Mouse (Mus musculus): ENCODE results near the gene Pcp4l1. TPM values are rescaled to one million over a fixed set of nuclear protein-coding genes. Genes with fewer than 3 reads are reported as not detected.
"Not testable (repeated sequence)": the region's sequence is repeated elsewhere in the genome, so short reads cannot be mapped to it uniquely, and the experiment has no call there.

Gene Pcp4l1
- polyA plus RNA-seq, 1 experiment from 2014 or later: 58.8 TPM

- no peak for ATAC-seq (ENCODE audit: insufficient number of reproducible peaks, insufficient read depth, low FRiP score, low read depth)
- H3K4me3 ChIP-seq (ENCODE audit: control insufficient read depth in 1 of 2, insufficient read depth in 1 of 2, low read depth in 1 of 2, low read length in 2 of 2): no peak overlapping the region
- peaks cover 5 to 9% of the 10 kb centered on the region in 2 experiments for H3K4me1 ChIP-seq (ENCODE audit: control insufficient read depth in 2 of 2, insufficient read depth in 2 of 2, low read length in 2 of 2)
- peaks cover 25% of the 10 kb centered on the region; the same call in 1 of the 2 replicates for H3K27me3 ChIP-seq (ENCODE audit: control insufficient read depth, insufficient read depth, low read length)
- H3K9me3 ChIP-seq (ENCODE audit: control insufficient read depth, low read length): no peaks in the 10 kb centered on the region
- no peak overlapping the region for H3K9ac ChIP-seq (ENCODE audit: low read length)
- H3K36me3 ChIP-seq (ENCODE audit: control insufficient read depth, insufficient read depth, low read length): no peaks in the 10 kb centered on the region
- no peak overlapping the region for H3K27ac ChIP-seq (replicated peaks in 1 of 2; ENCODE audit: control insufficient read depth in 1 of 2, insufficient read depth in 1 of 2, low read depth in 2 of 2, low read length in 2 of 2)
- H3K4me2 ChIP-seq (ENCODE audit: low read length): no peak overlapping the region
Observed at GRCm38 (mm10) chr1:171157965-171158364, 38.1 kb downstream of the Pcp4l1 start.

GRCm38 (mm10) chr1:171156644-171157043 lies 39.4 kb downstream of the Pcp4l1 start:
- WGBS: 66% methylated on average over 3 of the region's 3 CpGs
- H3K27ac ChIP-seq (replicated peaks in 1 of 2; ENCODE audit: control insufficient read depth in 1 of 2, insufficient read depth in 1 of 2, low read depth in 2 of 2, low read length in 2 of 2): no peak overlapping the region
- no peak overlapping the region for H3K4me2 ChIP-seq (ENCODE audit: low read length)
- no peak for ATAC-seq (ENCODE audit: insufficient number of reproducible peaks, insufficient read depth, low FRiP score, low read depth)
- H3K36me3 ChIP-seq (ENCODE audit: control insufficient read depth, insufficient read depth, low read length): no peaks in the 10 kb centered on the region
- H3K4me3 ChIP-seq (ENCODE audit: control insufficient read depth in 1 of 2, insufficient read depth in 1 of 2, low read depth in 1 of 2, low read length in 2 of 2): no peak overlapping the region
- peaks cover 5 to 9% of the 10 kb centered on the region in 2 experiments for H3K4me1 ChIP-seq (ENCODE audit: control insufficient read depth in 2 of 2, insufficient read depth in 2 of 2, low read length in 2 of 2)
- no peak overlapping the region for H3K9ac ChIP-seq (ENCODE audit: low read length)
- peaks cover 25% of the 10 kb centered on the region; the same call in 1 of the 2 replicates for H3K27me3 ChIP-seq (ENCODE audit: control insufficient read depth, insufficient read depth, low read length)
- no peaks in the 10 kb centered on the region for H3K9me3 ChIP-seq (ENCODE audit: control insufficient read depth, low read length)

GRCm38 (mm10) chr1:171151966-171152365 lies 44.1 kb downstream of the Pcp4l1 start:
- H3K9ac ChIP-seq (ENCODE audit: low read length): no peak overlapping the region
- H3K4me1 ChIP-seq (ENCODE audit: control insufficient read depth in 2 of 2, insufficient read depth in 2 of 2, low read length in 2 of 2): peaks cover 5 to 15% of the 10 kb centered on the region in 2 experiments
- no peaks in the 10 kb centered on the region for H3K9me3 ChIP-seq (ENCODE audit: control insufficient read depth, low read length)
- no peak overlapping the region for H3K4me3 ChIP-seq (ENCODE audit: control insufficient read depth in 1 of 2, insufficient read depth in 1 of 2, low read depth in 1 of 2, low read length in 2 of 2)
- ATAC-seq (ENCODE audit: insufficient number of reproducible peaks, insufficient read depth, low FRiP score, low read depth): no peak
- 83% methylated on average over 4 of the region's 4 CpGs for WGBS
- H3K4me2 ChIP-seq (ENCODE audit: low read length): no peak overlapping the region
- H3K36me3 ChIP-seq (ENCODE audit: control insufficient read depth, insufficient read depth, low read length): no peaks in the 10 kb centered on the region
- H3K27me3 ChIP-seq (ENCODE audit: control insufficient read depth, insufficient read depth, low read length): peaks cover 12% of the 10 kb centered on the region; the same call in 1 of the 2 replicates
- H3K27ac ChIP-seq (replicated peaks in 1 of 2; ENCODE audit: control insufficient read depth in 1 of 2, insufficient read depth in 1 of 2, low read depth in 2 of 2, low read length in 2 of 2): no peak overlapping the region

- Histone ChIP-seq H3K9ac (ENCODE audit: low read length) (peak overlapping the region; percentile 95), H3K27ac (replicated peaks in 1 of 2; ENCODE audit: control insufficient read depth in 1 of 2, insufficient read depth in 1 of 2, low read depth in 2 of 2, low read length in 2 of 2) (peak overlapping the region; percentile 42 to 87), H3K4me3 (ENCODE audit: control insufficient read depth in 1 of 2, insufficient read depth in 1 of 2, low read depth in 1 of 2, low read length in 2 of 2) (peak overlapping the region; percentile 95 to 97), H3K9me3 (ENCODE audit: control insufficient read depth, low read length) (no peaks in the 10 kb centered on the region), H3K36me3 (ENCODE audit: control insufficient read depth, insufficient read depth, low read length) (peaks cover 2% of the 10 kb centered on the region), H3K27me3 (ENCODE audit: control insufficient read depth, insufficient read depth, low read length) (peaks cover 2% of the 10 kb centered on the region; the same call in 1 of the 2 replicates), H3K4me1 (ENCODE audit: control insufficient read depth in 2 of 2, insufficient read depth in 2 of 2, low read length in 2 of 2) (peaks cover 5 to 15% of the 10 kb centered on the region in 2 experiments), H3K4me2 (ENCODE audit: low read length) (peak overlapping the region; percentile 87)
- peak; percentile 5; the same call in 1 of the 2 replicates for ATAC-seq (ENCODE audit: insufficient number of reproducible peaks, insufficient read depth, low FRiP score, low read depth)
- WGBS: 6% methylated on average over 18 of the region's 18 CpGs
Observed at GRCm38 (mm10) chr1:171150838-171151391, 45.2 kb downstream of the Pcp4l1 start.

- Histone ChIP-seq H3K27me3 (ENCODE audit: control insufficient read depth, insufficient read depth, low read length) (no peaks in the 10 kb centered on the region), H3K4me2 (ENCODE audit: low read length) (peak within 1 kb of the TSS; percentile 87), H3K27ac (replicated peaks in 1 of 2; ENCODE audit: control insufficient read depth in 1 of 2, insufficient read depth in 1 of 2, low read depth in 2 of 2, low read length in 2 of 2) (peak within 1 kb of the TSS; percentile 87 to 93), H3K9me3 (ENCODE audit: control insufficient read depth, low read length) (no peaks in the 10 kb centered on the region), H3K36me3 (ENCODE audit: control insufficient read depth, insufficient read depth, low read length) (peaks cover 9% of the 10 kb centered on the region), H3K4me1 (ENCODE audit: control insufficient read depth in 2 of 2, insufficient read depth in 2 of 2, low read length in 2 of 2) (peaks cover 5 to 15% of the 10 kb centered on the region in 2 experiments), H3K4me3 (ENCODE audit: control insufficient read depth in 1 of 2, insufficient read depth in 1 of 2, low read depth in 1 of 2, low read length in 2 of 2) (peak within 1 kb of the TSS; percentile 95 to 97), H3K9ac (ENCODE audit: low read length) (peak within 1 kb of the TSS; percentile 95)
- under 1% methylated on average over 34 of the region's 34 CpGs for WGBS
- ATAC-seq (ENCODE audit: insufficient number of reproducible peaks, insufficient read depth, low FRiP score, low read depth): peak; percentile 95
Observed at GRCm38 (mm10) chr1:171149974-171150760, 45.9 kb downstream of the Pcp4l1 start, which contains the start of the genes Sdhc and Mpz. Gene Sdhc, minus strand, starts transcription at chr1:171150603. Gene Mpz, plus strand, starts transcription at chr1:171150711.

- not testable (repeated sequence) for H3K27ac ChIP-seq (replicated peaks in 1 of 2; ENCODE audit: control insufficient read depth in 1 of 2, insufficient read depth in 1 of 2, low read depth in 2 of 2, low read length in 2 of 2); H3K4me1 ChIP-seq (ENCODE audit: control insufficient read depth in 2 of 2, insufficient read depth in 2 of 2, low read length in 2 of 2); H3K4me2 ChIP-seq (ENCODE audit: low read length); H3K27me3 ChIP-seq (ENCODE audit: control insufficient read depth, insufficient read depth, low read length); H3K9me3 ChIP-seq (ENCODE audit: control insufficient read depth, low read length); ATAC-seq (ENCODE audit: insufficient number of reproducible peaks, insufficient read depth, low FRiP score, low read depth); H3K9ac ChIP-seq (ENCODE audit: low read length); H3K4me3 ChIP-seq (ENCODE audit: control insufficient read depth in 1 of 2, insufficient read depth in 1 of 2, low read depth in 1 of 2, low read length in 2 of 2)
- WGBS: 88% methylated on average over 9 of the region's 11 CpGs
- H3K36me3 ChIP-seq (ENCODE audit: control insufficient read depth, insufficient read depth, low read length): peaks cover 79% of the 10 kb centered on the region
Observed at GRCm38 (mm10) chr1:171142981-171143380, 53.1 kb downstream of the Pcp4l1 start.

GRCm38 (mm10) chr1:171137486-171138155 lies 58.4 kb downstream of the Pcp4l1 start:
- peaks cover 98% of the 10 kb centered on the region for H3K36me3 ChIP-seq (ENCODE audit: control insufficient read depth, insufficient read depth, low read length)
- not testable (repeated sequence) for ATAC-seq (ENCODE audit: insufficient number of reproducible peaks, insufficient read depth, low FRiP score, low read depth); H3K4me1 ChIP-seq (ENCODE audit: control insufficient read depth in 2 of 2, insufficient read depth in 2 of 2, low read length in 2 of 2); H3K27me3 ChIP-seq (ENCODE audit: control insufficient read depth, insufficient read depth, low read length); H3K9ac ChIP-seq (ENCODE audit: low read length); H3K4me3 ChIP-seq (ENCODE audit: control insufficient read depth in 1 of 2, insufficient read depth in 1 of 2, low read depth in 1 of 2, low read length in 2 of 2); H3K9me3 ChIP-seq (ENCODE audit: control insufficient read depth, low read length); H3K27ac ChIP-seq (replicated peaks in 1 of 2; ENCODE audit: control insufficient read depth in 1 of 2, insufficient read depth in 1 of 2, low read depth in 2 of 2, low read length in 2 of 2); H3K4me2 ChIP-seq (ENCODE audit: low read length)
- WGBS: 92% methylated on average over 8 of the region's 8 CpGs

All from heart, embryonic 14.5 days (tissue).